Mouse (Mus musculus) brain, embryonic 14.5 days (tissue): Measurements from ENCODE around the gene Fry.
A peak's percentile ranks its signal among the peaks of the same experiment; 100 is the strongest.

Experiments used
- CTCF ChIP-seq: fragments of 200-500 bp; IDR thresholded peaks from 2 replicates; pipeline ENCODE4 v1.5.1; 2012; ENCODE audit warnings: inconsistent platforms, mild to moderate bottlenecking, moderate library complexity, borderline replicate concordance; ENCODE audit not compliant: insufficient read depth, insufficient read length; ENCODE audit errors: extremely low read depth
- POLR2A ChIP-seq: fragments of 200-500 bp; IDR thresholded peaks from 2 replicates; pipeline ENCODE4 v1.6.1; 2012; ENCODE audit warnings: mild to moderate bottlenecking, inconsistent platforms, borderline replicate concordance; ENCODE audit not compliant: poor library complexity, insufficient read depth, insufficient read length, severe bottlenecking; ENCODE audit errors: extremely low read depth

- TF ChIP-seq CTCF (peak; percentile 17; the same call in 1 of the 2 replicates), POLR2A (no peak)
These were observed 248.6 kb downstream of the Fry start for GRCm38 (mm10) chr5:150367027-150367426.
